Mouse (Mus musculus) heart, adult 8-10 months (tissue): ENCODE results near the gene Alyref. TPM values are rescaled to one million over a fixed set of nuclear protein-coding genes. Genes with fewer than 3 reads are reported as not detected.
"Not testable (repeated sequence)": the region's sequence is repeated elsewhere in the genome, so short reads cannot be mapped to it uniquely, and the experiment has no call there.

Experiments used
- DNase-seq: peaks from one replicate; pipeline ENCODE4 v3.0.0; 2022; ENCODE audit warnings: low spot score
- total RNA-seq, 4 experiments: library from RNA; stranded (reverse); gene quantifications; 2 replicates each; pipeline ENCODE4 v1.2.4; 2022

Alyref gene
- total RNA-seq, 4 experiments from 2014 or later: 32.3 to 51.0 (median 45.7) TPM

DNA sequence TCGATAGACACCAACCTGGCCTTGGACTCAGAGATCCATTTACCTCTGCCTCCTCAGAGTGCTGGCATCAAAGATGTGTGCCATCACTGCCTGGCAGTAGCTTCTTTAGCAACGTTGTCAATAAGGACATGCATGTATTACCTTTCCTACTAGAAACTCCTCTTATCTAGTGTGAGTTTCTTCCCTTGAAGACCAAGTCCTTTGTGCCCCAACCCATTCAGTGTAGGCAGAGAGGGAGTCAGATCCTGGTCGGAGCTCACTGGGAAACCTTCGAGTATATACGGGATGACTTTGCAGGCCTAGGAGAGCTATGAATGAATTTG lies 23.9 kb downstream of the Alyref start:
- no peak for DNase-seq

DNA sequence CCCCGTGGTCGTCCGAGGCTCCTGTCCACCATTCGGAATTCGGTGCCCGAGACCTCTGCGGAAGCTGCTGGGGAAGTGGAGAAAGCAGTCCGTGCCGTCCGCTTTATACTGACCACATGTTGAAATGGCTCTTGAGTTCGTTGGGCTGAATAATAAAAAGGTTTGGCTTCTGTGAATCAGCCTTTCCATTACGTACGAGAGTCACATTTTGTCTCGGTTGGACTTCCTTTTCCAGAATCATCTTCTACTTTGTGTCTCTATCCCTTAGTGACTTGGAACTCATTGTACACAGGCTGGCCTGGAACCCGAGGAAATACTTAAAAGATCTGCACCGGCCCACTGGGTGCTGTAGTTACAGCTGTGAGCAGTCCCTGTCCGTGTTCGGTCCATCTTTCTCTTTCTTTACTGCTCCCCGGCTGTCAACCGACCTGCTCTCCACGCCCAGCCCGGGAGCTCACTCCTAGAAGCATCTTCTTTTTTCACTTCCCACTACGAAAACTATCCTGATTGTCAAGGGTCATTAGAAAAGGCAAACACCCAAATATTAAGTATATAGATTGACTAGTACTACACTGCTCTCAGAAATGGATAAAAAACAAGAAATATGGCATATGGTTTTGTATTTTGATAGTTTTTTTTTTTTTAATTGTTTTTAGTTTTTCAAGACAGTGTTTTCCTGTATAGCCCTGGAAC lies 24.4 kb downstream of the Alyref start:
- DNase-seq: no peak

GRCm38 (mm10) chr11:120572752-120573584 lies 25.2 kb downstream of the Alyref start, which contains the start of gene P4hb:
TSS of gene P4hb (minus strand) at chr11:120573253.
- DNase-seq: peak; percentile 100

DNA sequence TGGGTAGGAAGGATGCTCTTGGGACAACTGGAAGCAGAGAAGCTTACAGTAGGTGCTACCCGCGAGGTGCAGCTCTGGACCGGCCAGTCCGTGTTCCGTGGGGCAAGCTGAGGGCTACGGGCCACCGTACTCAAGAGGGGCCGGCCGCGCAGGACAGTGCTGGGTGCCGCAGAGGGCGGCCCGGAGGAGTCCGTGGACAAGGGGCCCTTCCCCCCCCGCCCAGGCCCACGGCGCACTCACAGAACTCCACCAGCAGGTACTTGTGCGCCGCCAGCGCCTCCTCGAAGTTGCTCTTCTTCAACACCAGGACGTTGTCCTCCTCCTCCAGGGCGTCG lies 25.8 kb downstream of the Alyref start:
- no peak for DNase-seq

- no peak for DNase-seq
These were observed 26.3 kb downstream of the Alyref start for GRCm38 (mm10) chr11:120571754-120572416.

GRCm38 (mm10) chr11:120571122-120571521 lies 27.0 kb downstream of the Alyref start:
- DNase-seq: no peak

- DNase-seq: no peak
These were observed 29.8 kb downstream of the Alyref start for GRCm38 (mm10) chr11:120568324-120568723.

DNA sequence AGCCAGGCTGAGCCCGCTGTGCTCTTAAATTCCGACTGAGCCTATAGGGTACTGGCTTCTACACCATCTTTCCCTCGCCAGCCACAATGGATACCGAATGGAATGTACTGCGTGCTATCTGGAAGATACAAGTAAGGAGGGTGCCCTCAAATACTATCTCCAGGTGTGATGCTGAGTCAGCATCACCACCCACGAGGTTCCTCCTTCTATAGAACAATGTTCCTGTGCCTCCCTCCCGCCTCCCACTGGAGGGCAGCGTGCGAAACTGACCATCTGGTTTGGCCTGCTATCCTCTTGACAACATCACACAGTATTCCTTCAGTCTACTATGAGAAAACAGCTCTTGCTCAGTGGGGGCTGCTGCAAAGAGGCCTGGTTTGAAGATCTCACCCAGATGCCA lies 33.1 kb downstream of the Alyref start:
- DNase-seq: no peak

DNA sequence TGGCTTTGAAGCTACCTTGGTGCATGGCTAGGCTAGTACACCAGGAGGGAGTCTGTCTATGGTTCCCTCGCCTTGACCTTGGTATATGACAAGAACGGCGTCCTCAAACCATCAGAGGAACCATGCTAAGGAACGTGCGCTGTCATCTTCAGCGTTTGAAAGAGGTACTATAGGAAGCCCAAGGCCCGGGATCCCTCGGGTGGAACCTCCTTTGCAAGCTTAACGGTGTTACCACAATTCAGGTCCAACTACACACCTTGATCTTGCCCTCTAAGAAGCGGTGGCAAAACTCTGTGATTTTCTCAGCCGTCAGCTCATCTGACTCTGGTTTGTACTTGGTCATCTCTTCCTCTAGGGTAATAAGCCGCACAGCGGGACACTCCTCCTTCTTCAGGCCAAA lies 35.2 kb downstream of the Alyref start:
- no peak for DNase-seq

DNA sequence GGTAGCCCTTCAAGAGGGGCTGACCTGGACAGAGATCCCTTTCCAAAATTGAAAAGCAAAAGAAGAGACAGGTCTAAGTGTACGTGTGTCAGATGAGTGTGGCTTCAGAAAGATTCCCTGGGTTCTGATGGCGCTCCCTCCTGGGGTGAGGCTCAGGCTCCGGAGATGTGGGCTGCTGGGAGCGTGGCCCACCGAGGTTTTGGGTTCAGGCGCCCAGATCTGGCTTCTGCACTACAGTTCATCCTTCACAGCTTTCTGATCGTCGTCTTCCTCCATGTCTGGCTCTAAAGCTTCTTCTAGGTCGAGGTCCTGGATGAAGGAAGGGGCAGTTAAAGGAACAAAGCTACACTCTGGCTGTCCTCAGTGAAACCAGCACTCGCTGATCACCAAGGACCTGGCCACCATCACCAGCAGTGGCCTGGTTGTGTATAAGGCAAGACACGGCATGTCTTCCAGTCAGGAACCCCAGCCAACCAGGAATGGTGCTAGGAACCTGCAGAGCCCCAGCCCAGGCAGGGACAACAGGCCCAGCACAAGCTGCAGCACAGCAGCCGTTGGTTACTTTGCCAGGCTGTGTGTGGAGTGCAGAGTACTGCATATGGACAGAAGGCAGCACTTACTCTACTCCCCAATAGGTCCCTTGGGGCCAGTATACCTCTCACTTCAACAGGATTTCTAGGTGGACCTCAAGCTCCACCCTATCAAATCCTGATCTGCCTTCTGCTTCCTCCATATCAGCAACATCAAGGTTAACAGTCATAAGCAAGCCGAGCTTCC lies 37.0 kb downstream of the Alyref start:
- no peak for DNase-seq

DNA sequence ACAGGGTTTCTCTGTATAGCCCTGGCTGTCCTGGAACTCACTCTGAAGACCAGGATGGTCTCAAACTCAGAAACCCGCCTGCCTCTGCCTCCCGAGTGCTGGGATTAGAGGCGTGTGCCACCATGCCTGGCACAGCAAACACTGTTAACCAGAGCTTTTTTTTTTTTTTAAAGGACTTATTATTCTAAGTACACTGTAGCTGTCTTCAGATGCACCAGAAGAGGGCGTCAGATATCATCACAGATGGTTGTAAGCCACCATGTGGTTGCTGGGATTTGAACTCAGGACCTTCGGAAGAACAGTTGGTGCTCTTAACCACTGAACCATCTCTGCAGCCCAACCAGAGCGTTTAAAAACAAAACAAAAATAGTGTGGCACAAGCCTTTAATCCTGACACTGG lies 39.3 kb downstream of the Alyref start:
- DNase-seq: not testable (repeated sequence)

GRCm38 (mm10) chr11:120555260-120555659 lies 42.9 kb downstream of the Alyref start:
- DNase-seq: no peak

DNA sequence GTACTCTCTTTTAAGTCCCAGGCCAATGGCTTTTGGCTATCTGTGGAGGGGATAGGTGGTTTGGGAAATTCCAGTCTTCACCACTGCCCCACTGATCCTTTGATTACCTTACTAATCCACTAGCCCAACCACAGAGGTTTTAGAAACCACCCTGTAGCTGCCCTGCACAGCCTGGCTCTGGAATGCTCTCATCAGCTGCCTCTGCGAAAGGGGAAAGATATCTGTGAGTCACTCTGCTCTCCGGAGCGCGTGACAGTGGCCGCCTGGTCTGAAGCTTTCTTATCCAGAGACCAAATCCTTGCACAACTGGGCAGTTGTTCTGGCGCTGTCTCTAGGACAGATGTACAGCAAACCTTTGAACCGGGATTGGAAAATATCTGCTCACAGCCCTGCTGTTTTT lies 43.3 kb downstream of the Alyref start:
- DNase-seq: peak; percentile 62

GRCm38 (mm10) chr11:120552736-120553135 lies 45.4 kb downstream of the Alyref start:
- DNase-seq: no peak

- no peak for DNase-seq
These were observed 47.2 kb downstream of the Alyref start, which contains the start of gene Ppp1r27 for GRCm38 (mm10) chr11:120550810-120551440. TSS of gene Ppp1r27 (minus strand) at chr11:120551132.

DNA sequence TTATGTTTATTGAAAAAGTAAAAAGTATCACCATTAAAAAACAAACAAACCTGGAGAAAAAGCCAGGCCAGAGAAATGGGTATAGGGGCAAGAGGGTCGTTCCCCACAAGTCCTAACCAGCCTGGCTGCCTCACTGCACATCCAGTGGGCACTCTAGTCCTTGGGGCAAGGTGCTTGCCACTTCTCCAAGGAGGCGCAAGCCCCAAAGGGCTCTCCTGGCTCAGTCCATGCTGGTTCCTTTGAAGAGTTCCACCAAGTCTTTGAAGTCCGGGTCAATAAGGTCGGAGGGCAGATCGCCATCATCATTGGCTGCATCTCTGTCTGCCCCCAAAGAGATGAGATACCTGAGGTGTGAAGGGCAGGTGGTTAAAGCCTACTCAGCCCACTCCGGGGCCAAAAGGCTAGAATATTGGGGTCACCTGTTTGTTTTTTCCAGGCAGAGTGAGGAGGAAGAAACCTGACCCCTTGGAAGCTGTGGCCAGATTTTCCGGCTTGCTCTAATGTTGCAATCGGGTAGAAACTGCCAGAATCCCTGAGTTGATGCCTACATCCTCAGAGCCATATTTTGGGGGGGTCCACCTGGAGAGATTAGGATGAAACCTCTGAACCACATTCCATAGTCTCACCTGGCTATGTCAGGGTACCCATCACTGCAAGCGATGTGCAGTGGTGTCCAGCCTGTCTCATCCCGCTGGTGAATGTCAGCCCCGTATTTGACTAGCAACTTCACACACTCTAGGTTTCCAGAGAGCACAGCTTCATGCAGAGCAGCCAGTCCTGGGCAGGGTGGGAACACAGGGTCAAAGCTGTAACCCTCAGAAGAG lies 48.0 kb downstream of the Alyref start:
- no peak for DNase-seq

DNA sequence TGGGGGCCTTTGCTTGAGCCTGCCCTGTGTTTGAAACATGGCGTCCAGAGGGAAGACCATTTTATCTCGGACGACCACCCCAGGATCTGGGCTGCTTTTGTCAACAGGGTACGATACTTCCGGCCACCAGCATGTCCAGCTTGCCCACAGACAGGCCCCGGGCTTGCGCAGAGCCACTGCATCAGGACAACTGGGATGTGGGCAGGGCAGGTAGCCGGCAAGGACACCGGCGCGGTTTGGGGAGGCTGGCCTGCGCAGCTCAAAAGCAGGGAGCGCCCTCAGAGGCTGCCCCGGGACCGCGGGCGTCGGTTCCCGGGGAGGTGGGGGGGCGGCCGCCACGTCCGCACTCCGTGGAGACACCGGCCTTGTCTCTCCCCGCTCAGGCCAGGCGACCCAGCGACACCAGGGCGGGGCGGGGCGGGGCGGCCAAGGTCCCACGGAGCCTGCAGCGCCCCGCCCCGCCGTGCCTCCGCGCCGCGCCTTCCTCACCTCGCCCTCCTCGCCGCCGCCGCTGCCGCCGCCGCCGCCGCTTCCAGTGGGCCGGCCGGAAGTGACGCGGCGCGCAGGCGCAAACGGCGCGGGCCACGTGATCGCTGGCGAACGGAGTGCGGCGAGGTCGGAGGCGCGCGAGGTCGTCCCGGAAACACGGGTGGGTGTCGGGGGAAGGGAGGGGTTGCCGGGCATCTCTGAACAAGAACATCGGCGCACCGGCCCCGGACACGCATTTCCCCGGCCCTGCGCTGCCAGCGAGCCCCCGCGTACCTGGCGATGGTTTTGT lies 48.8 kb downstream of the Alyref start, which contains the start of gene Mcrip1:
Mcrip1 (minus strand) TSS at position 560 of the 778 bp plus-strand sequence.
- DNase-seq: peak; percentile 92

GRCm38 (mm10) chr11:120548786-120549167 lies 49.4 kb downstream of the Alyref start:
- no peak for DNase-seq

DNA sequence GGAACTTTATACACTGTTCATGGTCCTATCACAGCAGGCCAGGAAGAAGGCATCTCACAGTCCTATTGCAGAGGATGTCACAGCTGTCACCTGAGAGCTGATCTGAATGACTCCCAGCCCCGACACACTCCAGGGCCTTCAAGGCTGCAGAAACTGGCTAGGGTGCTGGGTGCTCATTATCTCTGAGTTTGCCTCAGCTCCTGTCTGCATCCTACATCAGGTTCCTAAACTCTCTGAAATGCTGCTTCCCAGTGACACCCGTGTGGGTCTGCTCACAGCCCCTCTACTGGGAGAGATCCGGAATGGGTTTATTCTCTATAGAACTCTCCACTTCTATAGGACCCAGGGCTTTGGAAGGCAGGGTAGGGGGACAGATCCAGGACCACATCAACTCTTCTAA lies 50.0 kb downstream of the Alyref start:
- DNase-seq: no peak

DNA sequence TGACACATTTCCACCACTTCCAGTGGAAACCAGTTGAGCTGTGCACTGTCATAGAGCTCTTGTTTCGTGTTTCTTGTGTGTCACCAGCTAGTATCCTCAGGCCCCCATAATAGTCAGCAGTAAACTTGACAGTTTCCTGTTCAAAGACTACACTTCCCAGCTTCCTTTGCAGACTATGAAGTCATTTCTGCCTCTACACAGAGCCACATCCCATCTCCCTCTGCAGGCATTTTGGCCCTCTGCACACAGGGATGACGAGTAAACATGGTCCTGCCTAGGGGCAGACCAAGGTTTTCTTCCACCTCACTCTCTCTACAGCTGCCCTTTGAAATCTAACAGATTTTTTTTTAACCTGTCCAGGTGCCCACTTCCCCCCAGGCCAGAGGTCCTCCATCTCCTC lies 50.7 kb downstream of the Alyref start:
- no peak for DNase-seq
